Mouse (Mus musculus): ENCODE data around the gene Smok2b. TPM values are rescaled to one million over a fixed set of nuclear protein-coding genes. Genes with fewer than 3 reads are reported as not detected.
"Not testable (repeated sequence)": the region's sequence is repeated elsewhere in the genome, so short reads cannot be mapped to it uniquely, and the experiment has no call there.

Smok2b gene
- polyA plus RNA-seq, 1 experiment from 2014 or later = not detected

DNA sequence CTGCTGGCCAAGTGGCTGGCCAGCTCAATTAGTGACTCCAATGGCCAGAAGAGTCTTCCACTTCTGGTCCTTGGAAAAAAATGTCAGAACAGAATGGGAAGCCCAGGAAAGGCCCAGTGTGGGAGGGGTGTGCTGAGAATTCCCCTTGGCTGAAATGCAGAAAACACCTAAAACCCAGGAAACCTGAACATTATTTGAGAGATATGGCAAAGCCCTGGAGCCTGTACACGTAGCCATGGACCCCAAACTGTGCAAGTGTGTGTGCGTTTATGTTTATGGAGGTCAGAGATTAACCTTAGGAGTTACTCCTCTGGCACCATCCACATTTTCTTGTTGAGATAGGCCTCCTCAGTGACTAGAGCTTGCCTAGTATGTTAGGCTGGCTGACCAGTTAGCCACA, 31.2 kb upstream of the Smok2b start:
- ATAC-seq (replicated peaks; ENCODE audit: insufficient number of reproducible peaks, low FRiP score, low TSS enrichment); H3K4me3 ChIP-seq (ENCODE audit: low read depth, low read length); H3K9ac ChIP-seq (ENCODE audit: low read depth, low read length); H3K27ac ChIP-seq (ENCODE audit: low read depth, low read length); H3K27me3 ChIP-seq (ENCODE audit: control insufficient read depth, insufficient read depth, low read length); H3K4me1 ChIP-seq (ENCODE audit: control insufficient read depth, insufficient read depth, low read length); H3K36me3 ChIP-seq (ENCODE audit: control insufficient read depth, insufficient read depth, low read length); H3K4me2 ChIP-seq: not testable (repeated sequence)
- whole genome bisulfite sequencing (ENCODE audit: insufficient replicate concordance) = 78% methylated on average over 2 of the region's 2 CpGs
- H3K9me3 ChIP-seq (replicated peaks; ENCODE audit: control insufficient read depth, low read length) = peaks cover 30% of the 10 kb centered on the region

DNA sequence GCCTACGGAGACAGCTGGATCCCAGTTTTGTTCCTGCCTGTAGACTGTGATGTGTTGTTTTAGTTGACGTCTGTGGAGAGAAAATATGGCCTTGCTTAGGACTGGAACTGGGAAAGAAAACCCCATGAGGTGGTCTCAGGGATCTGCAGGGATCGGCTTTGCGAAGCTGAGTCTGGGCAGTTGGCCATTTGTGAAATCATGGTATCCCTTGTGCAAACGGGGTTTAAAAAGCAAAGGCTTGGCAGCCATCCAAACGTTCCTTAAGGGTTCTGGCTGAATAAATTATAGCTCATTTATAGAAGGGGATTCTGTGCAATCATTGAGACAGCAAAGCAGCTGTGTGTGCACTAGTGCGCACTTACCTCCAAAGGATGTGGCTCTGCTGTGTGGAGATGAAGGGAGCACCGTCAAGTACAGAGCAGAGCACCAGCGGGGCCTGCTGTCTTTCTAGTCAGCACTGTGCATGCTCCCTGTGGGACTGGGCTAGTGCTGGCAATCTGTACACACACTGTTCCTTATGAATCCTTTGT, 30.1 kb upstream of the Smok2b start:
- not testable (repeated sequence) for H3K4me2 ChIP-seq; H3K27me3 ChIP-seq (ENCODE audit: control insufficient read depth, insufficient read depth, low read length); H3K9ac ChIP-seq (ENCODE audit: low read depth, low read length); H3K4me1 ChIP-seq (ENCODE audit: control insufficient read depth, insufficient read depth, low read length); H3K4me3 ChIP-seq (ENCODE audit: low read depth, low read length); H3K27ac ChIP-seq (ENCODE audit: low read depth, low read length); H3K36me3 ChIP-seq (ENCODE audit: control insufficient read depth, insufficient read depth, low read length); ATAC-seq (replicated peaks; ENCODE audit: insufficient number of reproducible peaks, low FRiP score, low TSS enrichment)
- WGBS (ENCODE audit: insufficient replicate concordance) = 73% methylated on average over 8 of the region's 9 CpGs
- H3K9me3 ChIP-seq (replicated peaks; ENCODE audit: control insufficient read depth, low read length) = peaks cover 30% of the 10 kb centered on the region

DNA sequence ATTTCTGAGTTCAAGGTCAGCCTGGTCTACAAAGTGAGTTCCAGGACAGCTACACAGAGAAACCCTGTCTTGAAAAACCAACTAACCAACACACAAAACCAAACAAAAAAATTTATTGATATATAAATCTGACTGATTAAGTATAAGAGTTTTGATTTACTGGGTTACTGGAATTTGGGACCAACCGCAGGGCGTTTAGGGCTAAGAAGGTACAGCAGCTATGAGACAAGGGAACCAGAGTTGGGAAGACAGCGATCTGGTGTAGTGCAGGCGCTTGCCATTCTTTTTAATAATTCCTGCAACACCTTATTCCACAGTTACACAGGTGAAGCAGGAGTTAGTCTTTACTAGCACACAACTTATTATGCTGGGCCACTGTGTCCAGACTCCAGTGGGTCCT, 28.5 kb upstream of the Smok2b start:
- not testable (repeated sequence) for ATAC-seq (replicated peaks; ENCODE audit: insufficient number of reproducible peaks, low FRiP score, low TSS enrichment); H3K27ac ChIP-seq (ENCODE audit: low read depth, low read length); H3K27me3 ChIP-seq (ENCODE audit: control insufficient read depth, insufficient read depth, low read length); H3K4me3 ChIP-seq (ENCODE audit: low read depth, low read length); H3K4me2 ChIP-seq; H3K36me3 ChIP-seq (ENCODE audit: control insufficient read depth, insufficient read depth, low read length); H3K4me1 ChIP-seq (ENCODE audit: control insufficient read depth, insufficient read depth, low read length); H3K9ac ChIP-seq (ENCODE audit: low read depth, low read length)
- WGBS (ENCODE audit: insufficient replicate concordance) = 80% methylated on average over 4 of the region's 4 CpGs
- peaks cover 23% of the 10 kb centered on the region for H3K9me3 ChIP-seq (replicated peaks; ENCODE audit: control insufficient read depth, low read length)

DNA sequence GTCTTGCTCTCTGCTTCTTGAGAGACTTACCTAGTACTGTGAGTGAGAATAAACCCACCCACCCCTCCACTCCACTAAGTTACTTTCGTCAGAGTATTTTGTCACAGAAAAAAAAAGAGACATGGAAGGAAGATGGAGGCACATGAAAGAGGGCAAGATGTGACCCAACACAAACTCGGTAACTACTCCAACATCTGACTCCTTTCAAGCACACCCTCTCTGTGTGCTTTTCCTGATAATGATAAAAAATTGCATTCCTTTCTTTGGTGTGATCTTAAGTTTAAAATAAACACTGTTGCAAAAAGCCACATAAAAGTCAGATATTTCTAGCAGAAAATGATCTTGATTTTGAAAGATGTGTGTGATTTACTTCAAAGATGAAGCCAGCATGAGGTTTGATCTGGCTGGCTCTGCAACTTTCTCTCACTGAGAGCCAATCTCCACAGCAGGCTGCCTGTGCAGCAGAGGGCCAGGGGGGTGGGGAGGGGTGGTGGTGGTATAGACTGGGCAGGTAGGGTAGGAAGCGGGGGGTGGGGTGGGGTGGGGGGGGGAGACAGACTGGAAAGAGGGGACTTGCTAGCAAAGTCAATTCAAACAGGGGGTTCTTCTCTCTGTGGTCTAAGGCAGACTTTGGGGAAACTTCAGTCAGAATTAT, 27.5 kb upstream of the Smok2b start:
- not testable (repeated sequence) for H3K4me2 ChIP-seq; ATAC-seq (replicated peaks; ENCODE audit: insufficient number of reproducible peaks, low FRiP score, low TSS enrichment); H3K4me1 ChIP-seq (ENCODE audit: control insufficient read depth, insufficient read depth, low read length); H3K27ac ChIP-seq (ENCODE audit: low read depth, low read length); H3K36me3 ChIP-seq (ENCODE audit: control insufficient read depth, insufficient read depth, low read length); H3K27me3 ChIP-seq (ENCODE audit: control insufficient read depth, insufficient read depth, low read length); H3K4me3 ChIP-seq (ENCODE audit: low read depth, low read length); H3K9ac ChIP-seq (ENCODE audit: low read depth, low read length)
- peaks cover 33% of the 10 kb centered on the region for H3K9me3 ChIP-seq (replicated peaks; ENCODE audit: control insufficient read depth, low read length)
- WGBS (ENCODE audit: insufficient replicate concordance) = 66% methylated on average over 2 of the region's 3 CpGs

DNA sequence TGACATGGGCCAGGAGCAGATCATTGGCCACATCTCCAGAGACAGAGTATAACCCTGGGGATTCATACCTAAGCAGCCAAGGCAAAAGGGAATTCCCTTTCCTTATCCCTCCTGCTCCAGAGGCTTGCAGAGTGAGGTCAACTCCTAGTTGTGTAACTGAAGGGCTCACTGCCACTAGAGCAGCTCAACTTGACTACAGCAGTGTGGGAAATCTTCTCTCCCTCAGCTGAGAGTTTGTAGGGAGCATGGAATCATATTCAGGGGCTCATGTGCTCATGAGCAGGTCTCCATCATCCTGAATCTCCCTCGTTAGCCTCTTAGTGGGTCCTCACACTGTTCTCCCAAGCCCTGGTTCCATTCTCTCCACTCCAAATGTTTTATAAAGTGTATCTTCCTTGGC, 24.8 kb upstream of the Smok2b start:
- H3K4me3 ChIP-seq (ENCODE audit: low read depth, low read length); H3K36me3 ChIP-seq (ENCODE audit: control insufficient read depth, insufficient read depth, low read length); H3K9ac ChIP-seq (ENCODE audit: low read depth, low read length); H3K4me2 ChIP-seq; H3K27me3 ChIP-seq (ENCODE audit: control insufficient read depth, insufficient read depth, low read length); ATAC-seq (replicated peaks; ENCODE audit: insufficient number of reproducible peaks, low FRiP score, low TSS enrichment); H3K27ac ChIP-seq (ENCODE audit: low read depth, low read length); H3K4me1 ChIP-seq (ENCODE audit: control insufficient read depth, insufficient read depth, low read length): not testable (repeated sequence)
- H3K9me3 ChIP-seq (replicated peaks; ENCODE audit: control insufficient read depth, low read length) = peaks cover 26% of the 10 kb centered on the region
- WGBS (ENCODE audit: insufficient replicate concordance) = 91% methylated on average over 1 of the region's 1 CpGs

DNA sequence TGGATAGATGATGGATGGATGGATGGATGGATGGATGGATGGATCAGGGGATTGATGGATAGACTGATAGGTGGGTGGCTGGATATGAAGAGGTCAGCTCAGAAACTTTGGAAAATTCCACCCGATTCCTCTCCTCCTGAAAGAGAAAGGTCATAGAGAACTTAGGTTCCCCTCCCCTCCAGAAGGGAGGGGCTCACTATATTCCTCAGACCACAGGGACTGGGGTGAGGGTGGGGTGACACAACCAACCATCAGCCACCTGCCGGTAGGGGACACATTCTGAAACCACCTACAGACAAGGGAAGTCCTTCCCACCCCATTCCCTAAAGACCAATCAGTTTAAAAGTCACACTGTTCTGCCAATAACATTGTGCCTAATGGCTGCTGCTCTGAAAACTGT, 23.6 kb upstream of the Smok2b start:
- no peak overlapping the region for H3K4me2 ChIP-seq

DNA sequence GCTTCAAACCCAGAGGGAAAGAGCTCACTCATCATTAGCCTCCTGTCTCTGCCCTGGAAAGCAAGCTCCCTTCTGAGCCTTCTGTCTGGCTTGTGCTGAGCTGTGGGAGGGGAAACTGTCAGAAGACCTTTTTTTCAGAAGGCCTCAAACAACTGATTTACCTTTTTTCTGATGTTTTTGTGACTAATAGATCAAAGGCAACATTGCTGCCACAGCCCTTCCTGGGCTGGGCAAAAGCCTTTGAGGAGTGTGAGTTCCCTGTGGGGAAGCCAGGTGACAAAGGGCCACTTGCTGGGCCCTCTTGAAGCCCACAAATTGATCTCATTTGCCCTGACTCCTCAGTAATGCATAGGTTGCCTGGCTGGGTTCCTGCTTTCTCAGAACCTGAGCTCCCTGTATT, 21.6 kb upstream of the Smok2b start:
- H3K9ac ChIP-seq (ENCODE audit: low read depth, low read length); H3K27me3 ChIP-seq (ENCODE audit: control insufficient read depth, insufficient read depth, low read length); H3K4me2 ChIP-seq; H3K27ac ChIP-seq (ENCODE audit: low read depth, low read length); ATAC-seq (replicated peaks; ENCODE audit: insufficient number of reproducible peaks, low FRiP score, low TSS enrichment); H3K4me3 ChIP-seq (ENCODE audit: low read depth, low read length); H3K4me1 ChIP-seq (ENCODE audit: control insufficient read depth, insufficient read depth, low read length); H3K36me3 ChIP-seq (ENCODE audit: control insufficient read depth, insufficient read depth, low read length): not testable (repeated sequence)
- H3K9me3 ChIP-seq (replicated peaks; ENCODE audit: control insufficient read depth, low read length) = peaks cover 44% of the 10 kb centered on the region

More for the DNA sequence above, 23.6 kb upstream of the Smok2b start:
- H3K27ac ChIP-seq (ENCODE audit: low read depth, low read length) = no peak overlapping the region
- 77% methylated on average over 2 of the region's 2 CpGs for WGBS (ENCODE audit: insufficient replicate concordance)
- ATAC-seq (replicated peaks; ENCODE audit: insufficient number of reproducible peaks, low FRiP score, low TSS enrichment) = peak; percentile 35; the same call in 1 of the 2 replicates
- no peak overlapping the region for H3K9ac ChIP-seq (ENCODE audit: low read depth, low read length)
- no peaks in the 10 kb centered on the region for H3K4me1 ChIP-seq (ENCODE audit: control insufficient read depth, insufficient read depth, low read length)
- H3K9me3 ChIP-seq (replicated peaks; ENCODE audit: control insufficient read depth, low read length) = peaks cover 24% of the 10 kb centered on the region
- H3K4me3 ChIP-seq (ENCODE audit: low read depth, low read length) = no peak overlapping the region
- no peaks in the 10 kb centered on the region for H3K36me3 ChIP-seq (ENCODE audit: control insufficient read depth, insufficient read depth, low read length)
- no peaks in the 10 kb centered on the region for H3K27me3 ChIP-seq (ENCODE audit: control insufficient read depth, insufficient read depth, low read length)

DNA sequence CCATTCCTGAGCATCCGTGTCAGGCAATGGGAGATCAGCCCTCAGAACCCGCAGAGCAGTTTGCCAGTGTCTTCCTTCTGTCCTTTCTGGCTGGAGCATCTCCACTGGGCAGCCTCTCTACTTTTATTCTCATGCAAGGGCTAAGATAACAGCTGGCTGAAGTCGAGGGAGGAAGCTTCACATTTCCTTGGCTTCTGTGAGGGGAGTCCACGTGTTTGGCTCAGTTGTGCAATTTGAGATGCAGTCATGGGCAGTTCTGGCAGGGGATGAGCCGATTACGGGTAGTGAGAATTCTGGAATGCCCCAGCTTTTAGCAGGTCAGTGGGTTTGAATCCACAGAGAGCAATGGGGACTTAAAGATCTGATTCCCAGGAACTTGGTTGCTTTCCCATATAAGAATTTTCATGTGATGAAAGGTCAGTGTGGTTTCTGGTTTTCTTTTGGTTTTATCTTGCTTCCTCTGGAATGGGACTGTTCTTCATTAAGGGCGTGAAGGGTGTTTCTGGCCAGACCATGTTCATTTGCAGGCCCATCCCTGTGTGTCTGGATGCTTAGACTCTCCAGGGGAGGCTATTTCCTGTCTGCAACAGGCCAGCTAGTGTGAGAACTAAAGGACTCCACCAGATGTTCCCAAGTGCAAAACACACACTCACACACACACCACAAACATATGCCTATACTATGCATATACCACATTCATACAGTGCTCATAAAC, 17.8 kb upstream of the Smok2b start:
- ATAC-seq (replicated peaks; ENCODE audit: insufficient number of reproducible peaks, low FRiP score, low TSS enrichment) = 0 out of 2 replicates have a peak, but pooled peaks have one; percentile 22
- no peaks in the 10 kb centered on the region for H3K27me3 ChIP-seq (ENCODE audit: control insufficient read depth, insufficient read depth, low read length)
- 65% methylated on average over 7 of the region's 7 CpGs for WGBS (ENCODE audit: insufficient replicate concordance)
- no peak overlapping the region for H3K4me3 ChIP-seq (ENCODE audit: low read depth, low read length)
- no peak overlapping the region for H3K27ac ChIP-seq (ENCODE audit: low read depth, low read length)
- H3K4me1 ChIP-seq (ENCODE audit: control insufficient read depth, insufficient read depth, low read length) = no peaks in the 10 kb centered on the region
- H3K9me3 ChIP-seq (replicated peaks; ENCODE audit: control insufficient read depth, low read length) = peaks cover 68% of the 10 kb centered on the region
- no peaks in the 10 kb centered on the region for H3K36me3 ChIP-seq (ENCODE audit: control insufficient read depth, insufficient read depth, low read length)
- H3K4me2 ChIP-seq = no peak overlapping the region
- H3K9ac ChIP-seq (ENCODE audit: low read depth, low read length) = no peak overlapping the region

DNA sequence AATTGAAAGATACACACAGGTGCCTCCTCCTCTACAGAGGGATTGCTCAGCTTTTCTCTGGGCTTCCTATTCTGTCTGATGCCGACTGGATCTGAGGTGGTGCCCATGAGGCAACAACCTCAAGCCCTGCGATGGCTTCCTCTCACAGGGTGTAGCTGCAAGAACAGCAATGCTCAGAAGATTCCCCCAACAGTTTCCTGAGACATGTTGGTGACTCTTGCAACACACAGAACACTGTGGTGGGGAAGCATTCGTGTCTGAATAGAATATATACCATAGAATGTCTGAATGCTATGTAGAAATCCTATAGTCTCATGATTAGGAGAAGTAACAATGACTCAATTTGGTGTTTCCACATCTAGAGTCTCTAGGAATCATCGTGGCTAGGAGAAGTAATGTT, 15.9 kb upstream of the Smok2b start:
- no peaks in the 10 kb centered on the region for H3K4me1 ChIP-seq (ENCODE audit: control insufficient read depth, insufficient read depth, low read length)

More for the DNA sequence above, 15.9 kb upstream of the Smok2b start:
- H3K9me3 ChIP-seq (replicated peaks; ENCODE audit: control insufficient read depth, low read length) = peaks cover 77% of the 10 kb centered on the region
- H3K36me3 ChIP-seq (ENCODE audit: control insufficient read depth, insufficient read depth, low read length) = no peaks in the 10 kb centered on the region
- no peak overlapping the region for H3K4me3 ChIP-seq (ENCODE audit: low read depth, low read length)
- no peak overlapping the region for H3K9ac ChIP-seq (ENCODE audit: low read depth, low read length)
- WGBS (ENCODE audit: insufficient replicate concordance) = 53% methylated on average over 4 of the region's 4 CpGs
- H3K27ac ChIP-seq (ENCODE audit: low read depth, low read length) = no peak overlapping the region
- H3K4me2 ChIP-seq = no peak overlapping the region
- no peaks in the 10 kb centered on the region for H3K27me3 ChIP-seq (ENCODE audit: control insufficient read depth, insufficient read depth, low read length)
- no peak for ATAC-seq (replicated peaks; ENCODE audit: insufficient number of reproducible peaks, low FRiP score, low TSS enrichment)
